Mouse (Mus musculus): ENCODE results near the gene Stk4. TPM values are rescaled to one million over a fixed set of nuclear protein-coding genes. Genes with fewer than 3 reads are reported as not detected.
"Not testable (repeated sequence)": the region's sequence is repeated elsewhere in the genome, so short reads cannot be mapped to it uniquely, and the experiment has no call there.

The Stk4 gene
- total RNA-seq (2022), result 10 to 100 TPM; 31.7 to 37.5 (median 34.1) TPM

- DNase-seq (ENCODE audit: low spot score in 2 of 2), result peak; percentile 17 to 47
Measured at GRCm38 (mm10) chr2:164070142-164070764, at the start of gene Stk4. Stk4 (plus strand) TSS chr2:164070322.

GRCm38 (mm10) chr2:164022104-164022503 is 48.0 kb upstream of the Stk4 start:
- no peak for DNase-seq (ENCODE audit: low spot score in 2 of 2)

GRCm38 (mm10) chr2:164025150-164025549 is 45.0 kb upstream of the Stk4 start, which contains the start of gene Pabpc1l:
Pabpc1l (plus strand) TSS chr2:164025450.
- DNase-seq (ENCODE audit: low spot score in 2 of 2), result no peak

- DNase-seq (ENCODE audit: low spot score in 2 of 2), result no peak
Measured at GRCm38 (mm10) chr2:164031147-164031546, 39.0 kb upstream of the Stk4 start.

GRCm38 (mm10) chr2:164032973-164033372 is 37.1 kb upstream of the Stk4 start:
- no peak for DNase-seq (ENCODE audit: low spot score in 2 of 2)

- DNase-seq (ENCODE audit: low spot score in 2 of 2), result no peak
Measured at GRCm38 (mm10) chr2:164036520-164037019, 33.6 kb upstream of the Stk4 start.

- DNase-seq (ENCODE audit: low spot score in 2 of 2), result no peak
Measured at GRCm38 (mm10) chr2:164038407-164039028, 31.6 kb upstream of the Stk4 start.

GRCm38 (mm10) chr2:164040949-164041348 is 29.2 kb upstream of the Stk4 start:
- no peak for DNase-seq (ENCODE audit: low spot score in 2 of 2)

GRCm38 (mm10) chr2:164041523-164041922 is 28.6 kb upstream of the Stk4 start:
- no peak for DNase-seq (ENCODE audit: low spot score in 2 of 2)

- no peak for DNase-seq (ENCODE audit: low spot score in 2 of 2)
Measured at GRCm38 (mm10) chr2:164047197-164047690, 22.9 kb upstream of the Stk4 start.

GRCm38 (mm10) chr2:164053767-164054166 is 16.4 kb upstream of the Stk4 start:
- no peak for DNase-seq (ENCODE audit: low spot score in 2 of 2)

- DNase-seq (ENCODE audit: low spot score in 2 of 2), result no peak
Measured at GRCm38 (mm10) chr2:164054671-164055070, 15.5 kb upstream of the Stk4 start.

- DNase-seq (ENCODE audit: low spot score in 2 of 2), result no peak
Measured at GRCm38 (mm10) chr2:164059634-164060235, 10.4 kb upstream of the Stk4 start.

- peak; percentile 75 to 89 for DNase-seq (ENCODE audit: low spot score in 2 of 2)
Measured at GRCm38 (mm10) chr2:164070765-164071436, 779 bp downstream of the Stk4 start, which contains the start of gene Tomm34. Tomm34 (minus strand) TSS chr2:164071169.

GRCm38 (mm10) chr2:164071437-164071820 is 1.3 kb downstream of the Stk4 start:
- not testable (repeated sequence) for DNase-seq (ENCODE audit: low spot score in 2 of 2)

- DNase-seq (ENCODE audit: low spot score in 2 of 2), result no peak
Measured at GRCm38 (mm10) chr2:164072109-164072508, 2.0 kb downstream of the Stk4 start.

GRCm38 (mm10) chr2:164073120-164073519 is 3.0 kb downstream of the Stk4 start:
- DNase-seq (ENCODE audit: low spot score in 2 of 2), result no peak

- peak; percentile 94 to 96 for DNase-seq (ENCODE audit: low spot score in 2 of 2)
Measured at GRCm38 (mm10) chr2:164073918-164074578, 3.9 kb downstream of the Stk4 start.

- DNase-seq (ENCODE audit: low spot score in 2 of 2), result no peak
Measured at GRCm38 (mm10) chr2:164075088-164075487, 5.0 kb downstream of the Stk4 start.

- DNase-seq (ENCODE audit: low spot score in 2 of 2), result no peak
Measured at GRCm38 (mm10) chr2:164076874-164077425, 6.8 kb downstream of the Stk4 start.

- no peak for DNase-seq (ENCODE audit: low spot score in 2 of 2)
Measured at GRCm38 (mm10) chr2:164077875-164078274, 7.8 kb downstream of the Stk4 start.
